Mouse (Mus musculus): ENCODE measurements around the gene Camsap1. TPM values are rescaled to one million over a fixed set of nuclear protein-coding genes. Genes with fewer than 3 reads are reported as not detected.

Gene Camsap1
- polyA plus RNA-seq, 1 experiment from 2014 or later = 101 TPM

GRCm38 (mm10) chr2:25914201-25914600, 68.9 kb downstream of the Camsap1 start:
- no peak overlapping the region for H3K4me2 ChIP-seq (replicated peaks)
- WGBS = 72% methylated on average over 4 of the region's 4 CpGs
- 0 out of 2 replicates have a peak, but pooled peaks cover 3% of the 10 kb centered on the region for H3K36me3 ChIP-seq (replicated peaks; ENCODE audit: control insufficient read depth, insufficient read depth)
- no peak for DNase-seq (ENCODE audit: low spot score)
- no peak overlapping the region for H3K4me3 ChIP-seq (replicated peaks; ENCODE audit: low read length)
- no peak overlapping the region for H3K27ac ChIP-seq
- ATAC-seq (ENCODE audit: low FRiP score) = no peak
- H3K27me3 ChIP-seq (ENCODE audit: control insufficient read depth, insufficient read depth, low read length) = no peaks in the 10 kb centered on the region
- no peaks in the 10 kb centered on the region for H3K9me3 ChIP-seq (ENCODE audit: control insufficient read depth, low read length)
- no peaks in the 10 kb centered on the region for H3K4me1 ChIP-seq (replicated peaks; ENCODE audit: control insufficient read depth, insufficient read depth, low read length)
- no peak overlapping the region for H3K9ac ChIP-seq

GRCm38 (mm10) chr2:25913247-25913646, 69.8 kb downstream of the Camsap1 start:
- WGBS = 54% methylated on average over 2 of the region's 2 CpGs

GRCm38 (mm10) chr2:25909872-25910271, 73.2 kb downstream of the Camsap1 start:
- Histone ChIP-seq H3K4me2 (replicated peaks) (no peak overlapping the region), H3K4me3 (replicated peaks; ENCODE audit: low read length) (no peak overlapping the region), H3K27ac (no peak overlapping the region), H3K4me1 (replicated peaks; ENCODE audit: control insufficient read depth, insufficient read depth, low read length) (no peaks in the 10 kb centered on the region), H3K36me3 (replicated peaks; ENCODE audit: control insufficient read depth, insufficient read depth) (0 out of 2 replicates have a peak, but pooled peaks cover 3% of the 10 kb centered on the region), H3K27me3 (ENCODE audit: control insufficient read depth, insufficient read depth, low read length) (no peaks in the 10 kb centered on the region), H3K9me3 (ENCODE audit: control insufficient read depth, low read length) (no peaks in the 10 kb centered on the region), H3K9ac (no peak overlapping the region)
- no peak for ATAC-seq (ENCODE audit: low FRiP score)
- WGBS = 85% methylated on average over 12 of the region's 12 CpGs
- DNase-seq (ENCODE audit: low spot score) = no peak

More at GRCm38 (mm10) chr2:25913247-25913646, 69.8 kb downstream of the Camsap1 start:
- H3K4me2 ChIP-seq (replicated peaks) = no peak overlapping the region
- no peak overlapping the region for H3K27ac ChIP-seq
- H3K4me1 ChIP-seq (replicated peaks; ENCODE audit: control insufficient read depth, insufficient read depth, low read length) = no peaks in the 10 kb centered on the region
- ATAC-seq (ENCODE audit: low FRiP score) (no peak), DNase-seq (ENCODE audit: low spot score) (no peak)
- no peaks in the 10 kb centered on the region for H3K9me3 ChIP-seq (ENCODE audit: control insufficient read depth, low read length)
- no peak overlapping the region for H3K9ac ChIP-seq
- 0 out of 2 replicates have a peak, but pooled peaks cover 3% of the 10 kb centered on the region for H3K36me3 ChIP-seq (replicated peaks; ENCODE audit: control insufficient read depth, insufficient read depth)
- no peak overlapping the region for H3K4me3 ChIP-seq (replicated peaks; ENCODE audit: low read length)
- no peaks in the 10 kb centered on the region for H3K27me3 ChIP-seq (ENCODE audit: control insufficient read depth, insufficient read depth, low read length)

GRCm38 (mm10) chr2:25898970-25899369, 84.1 kb downstream of the Camsap1 start:
- Histone ChIP-seq H3K4me2 (replicated peaks) (no peak overlapping the region), H3K9ac (no peak overlapping the region), H3K4me1 (replicated peaks; ENCODE audit: control insufficient read depth, insufficient read depth, low read length) (no peaks in the 10 kb centered on the region), H3K36me3 (replicated peaks; ENCODE audit: control insufficient read depth, insufficient read depth) (no peaks in the 10 kb centered on the region), H3K27me3 (ENCODE audit: control insufficient read depth, insufficient read depth, low read length) (no peaks in the 10 kb centered on the region), H3K9me3 (ENCODE audit: control insufficient read depth, low read length) (no peaks in the 10 kb centered on the region), H3K4me3 (replicated peaks; ENCODE audit: low read length) (no peak overlapping the region), H3K27ac (no peak overlapping the region)
- no peak for DNase-seq (ENCODE audit: low spot score)
- no peak for ATAC-seq (ENCODE audit: low FRiP score)
- 87% methylated on average over 9 of the region's 9 CpGs for WGBS

- ATAC-seq (ENCODE audit: low FRiP score) (no peak), DNase-seq (ENCODE audit: low spot score) (no peak)
Measured at GRCm38 (mm10) chr2:25892440-25892839, 90.6 kb downstream of the Camsap1 start.

GRCm38 (mm10) chr2:25888144-25888543, 94.9 kb downstream of the Camsap1 start:
- no peak overlapping the region for H3K27ac ChIP-seq
- ATAC-seq (ENCODE audit: low FRiP score) (no peak), DNase-seq (ENCODE audit: low spot score) (no peak)

More at GRCm38 (mm10) chr2:25892440-25892839, 90.6 kb downstream of the Camsap1 start:
- H3K36me3 ChIP-seq (replicated peaks; ENCODE audit: control insufficient read depth, insufficient read depth) = no peaks in the 10 kb centered on the region
- no peak overlapping the region for H3K9ac ChIP-seq
- H3K9me3 ChIP-seq (ENCODE audit: control insufficient read depth, low read length) = no peaks in the 10 kb centered on the region
- 82% methylated on average over 7 of the region's 7 CpGs for WGBS
- H3K4me2 ChIP-seq (replicated peaks) = no peak overlapping the region
- no peaks in the 10 kb centered on the region for H3K4me1 ChIP-seq (replicated peaks; ENCODE audit: control insufficient read depth, insufficient read depth, low read length)
- H3K27ac ChIP-seq = no peak overlapping the region
- no peak overlapping the region for H3K4me3 ChIP-seq (replicated peaks; ENCODE audit: low read length)
- no peaks in the 10 kb centered on the region for H3K27me3 ChIP-seq (ENCODE audit: control insufficient read depth, insufficient read depth, low read length)

GRCm38 (mm10) chr2:25887226-25887625, 95.9 kb downstream of the Camsap1 start:
- Histone ChIP-seq H3K4me1 (replicated peaks; ENCODE audit: control insufficient read depth, insufficient read depth, low read length) (no peaks in the 10 kb centered on the region), H3K36me3 (replicated peaks; ENCODE audit: control insufficient read depth, insufficient read depth) (no peaks in the 10 kb centered on the region), H3K9me3 (ENCODE audit: control insufficient read depth, low read length) (no peaks in the 10 kb centered on the region), H3K9ac (no peak overlapping the region), H3K4me3 (replicated peaks; ENCODE audit: low read length) (no peak overlapping the region), H3K4me2 (replicated peaks) (no peak overlapping the region), H3K27me3 (ENCODE audit: control insufficient read depth, insufficient read depth, low read length) (no peaks in the 10 kb centered on the region), H3K27ac (no peak overlapping the region)
- 72% methylated on average over 8 of the region's 8 CpGs for WGBS
- ATAC-seq (ENCODE audit: low FRiP score) (no peak), DNase-seq (ENCODE audit: low spot score) (no peak)

More at GRCm38 (mm10) chr2:25888144-25888543, 94.9 kb downstream of the Camsap1 start:
- Histone ChIP-seq H3K9ac (no peak overlapping the region), H3K36me3 (replicated peaks; ENCODE audit: control insufficient read depth, insufficient read depth) (no peaks in the 10 kb centered on the region), H3K9me3 (ENCODE audit: control insufficient read depth, low read length) (no peaks in the 10 kb centered on the region), H3K4me2 (replicated peaks) (no peak overlapping the region), H3K27me3 (ENCODE audit: control insufficient read depth, insufficient read depth, low read length) (no peaks in the 10 kb centered on the region), H3K4me3 (replicated peaks; ENCODE audit: low read length) (no peak overlapping the region), H3K4me1 (replicated peaks; ENCODE audit: control insufficient read depth, insufficient read depth, low read length) (no peaks in the 10 kb centered on the region)
- WGBS = 60% methylated on average over 5 of the region's 5 CpGs

GRCm38 (mm10) chr2:25884756-25885155, 98.3 kb downstream of the Camsap1 start:
- no peaks in the 10 kb centered on the region for H3K4me1 ChIP-seq (replicated peaks; ENCODE audit: control insufficient read depth, insufficient read depth, low read length)
- H3K36me3 ChIP-seq (replicated peaks; ENCODE audit: control insufficient read depth, insufficient read depth) = no peaks in the 10 kb centered on the region
- no peak for DNase-seq (ENCODE audit: low spot score)
- H3K27me3 ChIP-seq (ENCODE audit: control insufficient read depth, insufficient read depth, low read length) = no peaks in the 10 kb centered on the region
- 83% methylated on average over 3 of the region's 3 CpGs for WGBS
- H3K9ac ChIP-seq = no peak overlapping the region
- ATAC-seq (ENCODE audit: low FRiP score) = no peak
- H3K9me3 ChIP-seq (ENCODE audit: control insufficient read depth, low read length) = no peaks in the 10 kb centered on the region
- no peak overlapping the region for H3K4me3 ChIP-seq (replicated peaks; ENCODE audit: low read length)
- H3K4me2 ChIP-seq (replicated peaks) = no peak overlapping the region
- no peak overlapping the region for H3K27ac ChIP-seq

- no peak overlapping the region for H3K9ac ChIP-seq
- WGBS = 68% methylated on average over 1 of the region's 1 CpGs
- H3K27me3 ChIP-seq (ENCODE audit: control insufficient read depth, insufficient read depth, low read length) = peaks cover 4% of the 10 kb centered on the region; the same call in 1 of the 2 replicates
- DNase-seq (ENCODE audit: low spot score) (no peak), ATAC-seq (ENCODE audit: low FRiP score) (no peak)
- H3K27ac ChIP-seq = no peak overlapping the region
- no peak overlapping the region for H3K4me3 ChIP-seq (replicated peaks; ENCODE audit: low read length)
- H3K4me1 ChIP-seq (replicated peaks; ENCODE audit: control insufficient read depth, insufficient read depth, low read length) = 0 out of 2 replicates have a peak, but pooled peaks cover 8% of the 10 kb centered on the region
- H3K4me2 ChIP-seq (replicated peaks) = no peak overlapping the region
- no peaks in the 10 kb centered on the region for H3K36me3 ChIP-seq (replicated peaks; ENCODE audit: control insufficient read depth, insufficient read depth)
- H3K9me3 ChIP-seq (ENCODE audit: control insufficient read depth, low read length) = no peaks in the 10 kb centered on the region
Measured at GRCm38 (mm10) chr2:25882276-25882675, 100.8 kb downstream of the Camsap1 start.

- Histone ChIP-seq H3K27ac (no peak overlapping the region), H3K4me3 (replicated peaks; ENCODE audit: low read length) (no peak overlapping the region), H3K4me1 (replicated peaks; ENCODE audit: control insufficient read depth, insufficient read depth, low read length) (0 out of 2 replicates have a peak, but pooled peaks cover 9% of the 10 kb centered on the region), H3K9me3 (ENCODE audit: control insufficient read depth, low read length) (no peaks in the 10 kb centered on the region), H3K27me3 (ENCODE audit: control insufficient read depth, insufficient read depth, low read length) (peaks cover 9% of the 10 kb centered on the region), H3K9ac (no peak overlapping the region), H3K4me2 (replicated peaks) (0 out of 2 replicates have a peak overlapping the region, but pooled peaks have one; percentile 66), H3K36me3 (replicated peaks; ENCODE audit: control insufficient read depth, insufficient read depth) (no peaks in the 10 kb centered on the region)
- ATAC-seq (ENCODE audit: low FRiP score) (no peak), DNase-seq (ENCODE audit: low spot score) (no peak)
- 78% methylated on average over 4 of the region's 4 CpGs for WGBS
Measured at GRCm38 (mm10) chr2:25879061-25879460, 104.0 kb downstream of the Camsap1 start.
